In genomic region chr10:28856154-28856553, GRCm38 (mm10) we compare ENCODE assay signal across 22 mouse cellular contexts.
A peak's percentile ranks its signal among the peaks of the same experiment; 100 is the strongest.
DNase-seq lines count a peak whose midpoint lies in the region; ATAC-seq and TF ChIP-seq lines count a peak whose summit lies in the region.
"Had no signal": no experiment of that assay in that cellular context is flagged by ENCODE, and none has a peak within 500 bp of the region (broad histone marks: within the 10 kb centered on the region; RNA-seq: fewer than 3 reads in every experiment).

No protein-coding gene starts in this region.

- WGBS in forebrain, postnatal 0 days, result 72% methylated on average over 2 of the region's 2 CpGs
- 91% methylated on average over 2 of the region's 2 CpGs for WGBS in forebrain, embryonic 12.5 days

- TF ChIP-seq CTCF in forebrain, postnatal 0 days (IDR thresholded peaks at IDR 0.05; ENCODE audit: low read depth), result no peak

- peak; percentile 80 for ATAC-seq in forebrain, postnatal 0 days
- no peak for ATAC-seq in forebrain, embryonic 12.5 days (ENCODE audit: low FRiP score)
- ATAC-seq: activated CD4-positive, CD25-positive, alpha-beta regulatory T cell, adult 4 months; CD4-positive, CD25-positive, alpha-beta regulatory T cell, adult 4 months; forebrain, embryonic 14.5 days; forebrain, embryonic 16.5 days; Patski had no signal

- no peak overlapping the region for H3K4me2 ChIP-seq in forebrain, postnatal 0 days (ENCODE audit: low read depth)
- no peak overlapping the region for H3K4me2 ChIP-seq in forebrain, embryonic 12.5 days
- H3K4me2 ChIP-seq: embryonic facial prominence, embryonic 12.5 days had no signal

- H3K9ac ChIP-seq in forebrain, postnatal 0 days, result no peak overlapping the region
- H3K9ac ChIP-seq in forebrain, embryonic 12.5 days, result no peak overlapping the region
- H3K9ac ChIP-seq: embryonic facial prominence, embryonic 12.5 days had no signal

- no peak overlapping the region for H3K4me3 ChIP-seq in forebrain, postnatal 0 days (ENCODE audit: low read depth, low read length)
- no peak overlapping the region for H3K4me3 ChIP-seq in forebrain, embryonic 12.5 days (replicated peaks)
- H3K4me3 ChIP-seq: embryonic facial prominence, embryonic 10.5 days; embryonic facial prominence, embryonic 12.5 days had no signal

- H3K27ac ChIP-seq in forebrain, postnatal 0 days (ENCODE audit: low read depth, low read length), result no peak overlapping the region
- no peak overlapping the region for H3K27ac ChIP-seq in forebrain, embryonic 12.5 days
- H3K27ac ChIP-seq: embryonic facial prominence, embryonic 10.5 days; embryonic facial prominence, embryonic 12.5 days had no signal

- H3K27me3 ChIP-seq in forebrain, postnatal 0 days (ENCODE audit: insufficient read depth, low read length), result no peaks in the 10 kb centered on the region
- no peaks in the 10 kb centered on the region for H3K27me3 ChIP-seq in forebrain, embryonic 12.5 days
- H3K27me3 ChIP-seq: CH12.LX; embryonic facial prominence, embryonic 12.5 days had no signal

- DNase-seq in forebrain, postnatal 0 days, result no peak
- DNase-seq in frontal cortex, adult 2 months (ENCODE audit: extremely low spot score in 1 of 2, low spot score in 1 of 2), result peak; percentile 3 to 17
- DNase-seq in frontal cortex, postnatal 14 days (ENCODE audit: low spot score in 2 of 2), result no peak
- no peak for DNase-seq in adrenal gland, postnatal 36 days
- DNase-seq: adrenal gland, adult 8-10 months; adrenal gland, postnatal 14 days; B cell, adult 2 months; cerebellum, adult 11-12 months; cerebellum, adult 2 months; cerebellum, adult 9-10 months; cerebellum, postnatal 10 days; cerebellum, postnatal 25 days had no signal

- H3K9me3 ChIP-seq in forebrain, postnatal 0 days (ENCODE audit: low read length), result no peaks in the 10 kb centered on the region
- H3K9me3 ChIP-seq in forebrain, embryonic 12.5 days, result no peaks in the 10 kb centered on the region
- H3K9me3 ChIP-seq: embryonic facial prominence, embryonic 10.5 days; embryonic facial prominence, embryonic 12.5 days; G1E had no signal

- no peaks in the 10 kb centered on the region for H3K36me3 ChIP-seq in forebrain, postnatal 0 days (ENCODE audit: insufficient read depth)
- H3K36me3 ChIP-seq in forebrain, embryonic 12.5 days (replicated peaks), result no peaks in the 10 kb centered on the region
- H3K36me3 ChIP-seq: embryonic facial prominence, embryonic 10.5 days; embryonic facial prominence, embryonic 12.5 days; G1E had no signal

- no peaks in the 10 kb centered on the region for H3K4me1 ChIP-seq in forebrain, postnatal 0 days (ENCODE audit: insufficient read depth)
- H3K4me1 ChIP-seq in forebrain, embryonic 12.5 days, result no peaks in the 10 kb centered on the region
- H3K4me1 ChIP-seq: embryonic facial prominence, embryonic 10.5 days; embryonic facial prominence, embryonic 12.5 days had no signal

Comparison
In these comparisons a context has a peak if more than half of its experiments do, and no peak if none do; other contexts are left out.
1. DNase-seq: peak in frontal cortex, adult 2 months (2 of 2); none in forebrain, postnatal 0 days (single experiment), frontal cortex, postnatal 14 days (0 of 2) and adrenal gland, postnatal 36 days (0 of 2).